Mouse (Mus musculus) embryonic facial prominence, embryonic 12.5 days (tissue): Measurements from ENCODE around the gene Mcm2. TPM values are rescaled to one million over a fixed set of nuclear protein-coding genes. Genes with fewer than 3 reads are reported as not detected.

Experiments
- ATAC-seq: fragments of 200-750 bp; cut with Nextera tagmentation; 2 replicates; pipeline ENCODE4 v1.8.0; 2017; ENCODE audit not compliant: insufficient number of reproducible peaks, insufficient read depth, low FRiP score, low TSS enrichment
- H3K27ac ChIP-seq: fragments of 300-500 bp; sonication (generic); 2 replicates; pipeline ENCODE4 v1.5.1; 2016; ENCODE audit warnings: mild to moderate bottlenecking
- H3K27me3 ChIP-seq: fragments of 300-500 bp; sonication (generic); 2 replicates; pipeline ENCODE4 v1.6.1; 2016; ENCODE audit warnings: mild to moderate bottlenecking, moderate library complexity
- H3K36me3 ChIP-seq: fragments of 300-500 bp; sonication (generic); 2 replicates; pipeline ENCODE4 v1.6.1; 2016; ENCODE audit warnings: mild to moderate bottlenecking
- H3K4me1 ChIP-seq: fragments of 300-500 bp; sonication (generic); 2 replicates; pipeline ENCODE4 v1.6.1; 2016
- H3K4me2 ChIP-seq: fragments of 300-500 bp; sonication (generic); replicated peaks from 2 replicates; pipeline ENCODE4 v1.6.1; 2016; ENCODE audit warnings: mild to moderate bottlenecking, moderate library complexity
- H3K4me3 ChIP-seq: fragments of 300-500 bp; sonication (generic); 2 replicates; pipeline ENCODE4 v1.5.1; 2016; ENCODE audit warnings: mild to moderate bottlenecking
- H3K9ac ChIP-seq: fragments of 300-500 bp; sonication (generic); 2 replicates; pipeline ENCODE4 v1.6.1; 2016; ENCODE audit warnings: mild to moderate bottlenecking, moderate library complexity
- H3K9me3 ChIP-seq: fragments of 300-500 bp; sonication (generic); 2 replicates; pipeline ENCODE4 v1.6.1; 2016; ENCODE audit warnings: mild to moderate bottlenecking, moderate library complexity
- WGBS: fragments of 180-500 bp; shearing (Covaris S2); methylation state at CpG from one replicate; pipeline ENCODE4 v1.1.7; 2016; 5-methylcytosine and 5-hydroxymethylcytosine counted together
- polyA plus RNA-seq: library from polyadenylated mRNA; unstranded; fragments of >200 nt; fragmentation: Nextera tagmentation; extraction: Ambion mirVana; gene quantifications from 2 replicates; pipeline ENCODE4 v1.2.1, GENCODE M21; 2016

Mcm2 gene
- polyA plus RNA-seq, 1 experiment from 2014 or later = 169 TPM

GRCm38 (mm10) chr6:88842731-88843151 lies 55.8 kb downstream of the Mcm2 start:
- Histone ChIP-seq H3K4me3 (peak overlapping the region; percentile 88), H3K27me3 (no peaks in the 10 kb centered on the region), H3K27ac (peak overlapping the region; percentile 80), H3K36me3 (peaks cover 22% of the 10 kb centered on the region), H3K9me3 (no peaks in the 10 kb centered on the region), H3K4me2 (peak overlapping the region; percentile 88), H3K9ac (peak overlapping the region; percentile 72), H3K4me1 (peaks cover 16% of the 10 kb centered on the region)
- ATAC-seq = peak; percentile 2; the same call in 1 of the 2 replicates
- WGBS = under 1% methylated on average over 32 of the region's 32 CpGs

GRCm38 (mm10) chr6:88841781-88842689 lies 56.5 kb downstream of the Mcm2 start, which contains the start of gene Abtb1:
Gene Abtb1 (minus strand): TSS chr6:88841984.
- Histone ChIP-seq H3K9me3 (no peaks in the 10 kb centered on the region), H3K4me2 (peak within 1 kb of the TSS; percentile 88), H3K27me3 (no peaks in the 10 kb centered on the region), H3K36me3 (peaks cover 28% of the 10 kb centered on the region), H3K4me3 (peak within 1 kb of the TSS; percentile 88), H3K9ac (peak within 1 kb of the TSS; percentile 81), H3K27ac (peak within 1 kb of the TSS; percentile 80), H3K4me1 (peaks cover 16% of the 10 kb centered on the region)
- peak; percentile 96 for ATAC-seq
- under 1% methylated on average over 70 of the region's 72 CpGs for WGBS

- ATAC-seq = peak; percentile 25
- no peaks in the 10 kb centered on the region for H3K27me3 ChIP-seq
- H3K9me3 ChIP-seq = no peaks in the 10 kb centered on the region
- H3K4me3 ChIP-seq = peak overlapping the region; percentile 88
- H3K27ac ChIP-seq = peak overlapping the region; percentile 61
- peak overlapping the region; percentile 88 for H3K4me2 ChIP-seq
- peaks cover 16% of the 10 kb centered on the region for H3K4me1 ChIP-seq
- peak overlapping the region; percentile 81 for H3K9ac ChIP-seq
- WGBS = under 1% methylated on average over 22 of the region's 22 CpGs
- H3K36me3 ChIP-seq = peaks cover 34% of the 10 kb centered on the region
These were observed 57.1 kb downstream of the Mcm2 start for GRCm38 (mm10) chr6:88841514-88841780.

- Histone ChIP-seq H3K4me1 (peaks cover 16% of the 10 kb centered on the region), H3K9me3 (no peaks in the 10 kb centered on the region), H3K27ac (peak overlapping the region; percentile 61), H3K4me2 (peak overlapping the region; percentile 88), H3K27me3 (no peaks in the 10 kb centered on the region), H3K36me3 (peaks cover 39% of the 10 kb centered on the region), H3K4me3 (peak overlapping the region; percentile 88), H3K9ac (peak overlapping the region; percentile 81)
- WGBS = 57% methylated on average over 9 of the region's 9 CpGs
- ATAC-seq = no peak
These were observed 57.6 kb downstream of the Mcm2 start for GRCm38 (mm10) chr6:88840791-88841513.

- no peaks in the 10 kb centered on the region for H3K9me3 ChIP-seq
- 79% methylated on average over 3 of the region's 3 CpGs for WGBS
- no peak for ATAC-seq
- H3K4me3 ChIP-seq = no peak overlapping the region; the same call in 1 of the 2 replicates
- peaks cover 43% of the 10 kb centered on the region for H3K36me3 ChIP-seq
- H3K27me3 ChIP-seq = no peaks in the 10 kb centered on the region
- H3K4me1 ChIP-seq = peaks cover 16% of the 10 kb centered on the region
- H3K9ac ChIP-seq = no peak overlapping the region
- H3K27ac ChIP-seq = no peak overlapping the region
- peak overlapping the region; percentile 88; the same call in 1 of the 2 replicates for H3K4me2 ChIP-seq
These were observed 58.4 kb downstream of the Mcm2 start for GRCm38 (mm10) chr6:88840211-88840610.

- Histone ChIP-seq H3K9me3 (no peaks in the 10 kb centered on the region), H3K4me3 (no peak overlapping the region), H3K4me2 (no peak overlapping the region), H3K4me1 (peaks cover 16% of the 10 kb centered on the region), H3K27me3 (no peaks in the 10 kb centered on the region), H3K36me3 (peaks cover 40% of the 10 kb centered on the region), H3K27ac (no peak overlapping the region), H3K9ac (no peak overlapping the region)
- no peak for ATAC-seq
- WGBS = 81% methylated on average over 26 of the region's 26 CpGs
These were observed 59.2 kb downstream of the Mcm2 start for GRCm38 (mm10) chr6:88839135-88839970.

- no peaks in the 10 kb centered on the region for H3K27me3 ChIP-seq
- H3K4me2 ChIP-seq = no peak overlapping the region
- ATAC-seq = no peak
- H3K9me3 ChIP-seq = no peaks in the 10 kb centered on the region
- no peak overlapping the region for H3K9ac ChIP-seq
- H3K4me3 ChIP-seq = no peak overlapping the region
- peaks cover 40% of the 10 kb centered on the region for H3K36me3 ChIP-seq
- peaks cover 18% of the 10 kb centered on the region for H3K4me1 ChIP-seq
- no peak overlapping the region for H3K27ac ChIP-seq
- 94% methylated on average over 10 of the region's 10 CpGs for WGBS
These were observed 60.0 kb downstream of the Mcm2 start for GRCm38 (mm10) chr6:88838613-88839012.

- Histone ChIP-seq H3K27me3 (no peaks in the 10 kb centered on the region), H3K27ac (no peak overlapping the region), H3K36me3 (peaks cover 40% of the 10 kb centered on the region), H3K9ac (no peak overlapping the region), H3K9me3 (no peaks in the 10 kb centered on the region), H3K4me1 (peaks cover 15% of the 10 kb centered on the region), H3K4me2 (no peak overlapping the region), H3K4me3 (no peak overlapping the region)
- ATAC-seq = no peak
- WGBS = 85% methylated on average over 12 of the region's 12 CpGs
These were observed 60.6 kb downstream of the Mcm2 start for GRCm38 (mm10) chr6:88837999-88838398.

- Histone ChIP-seq H3K4me3 (no peak overlapping the region), H3K9ac (no peak overlapping the region), H3K27ac (no peak overlapping the region), H3K4me2 (no peak overlapping the region), H3K27me3 (no peaks in the 10 kb centered on the region), H3K4me1 (peaks cover 14% of the 10 kb centered on the region), H3K36me3 (peaks cover 40% of the 10 kb centered on the region), H3K9me3 (no peaks in the 10 kb centered on the region)
- WGBS = 92% methylated on average over 28 of the region's 28 CpGs
- ATAC-seq = no peak
These were observed 62.3 kb downstream of the Mcm2 start for GRCm38 (mm10) chr6:88836178-88836819.

- H3K27me3 ChIP-seq = no peaks in the 10 kb centered on the region
- H3K4me1 ChIP-seq = 0 out of 2 replicates have a peak, but pooled peaks cover 4% of the 10 kb centered on the region
- H3K4me3 ChIP-seq = no peak overlapping the region
- no peak overlapping the region for H3K9ac ChIP-seq
- no peak overlapping the region for H3K4me2 ChIP-seq
- no peak for ATAC-seq
- WGBS = 57% methylated on average over 5 of the region's 5 CpGs
- H3K27ac ChIP-seq = no peak overlapping the region
- no peaks in the 10 kb centered on the region for H3K9me3 ChIP-seq
- peaks cover 40% of the 10 kb centered on the region for H3K36me3 ChIP-seq
These were observed 63.5 kb downstream of the Mcm2 start for GRCm38 (mm10) chr6:88835047-88835446.
